Mouse (Mus musculus): ENCODE measurements around the gene Ica1. TPM values are rescaled to one million over a fixed set of nuclear protein-coding genes. Genes with fewer than 3 reads are reported as not detected.

The Ica1 gene
- polyA plus RNA-seq, 1 experiment, result 37.8 TPM

GRCm38 (mm10) chr6:8730433-8730832 is 47.9 kb downstream of the Ica1 start:
- 95% methylated on average over 2 of the region's 2 CpGs for WGBS
- TF ChIP-seq CTCF (IDR thresholded peaks at IDR 0.05; ENCODE audit: borderline replicate concordance, insufficient read depth, low read depth, low read length) (no peak), POLR2A (IDR thresholded peaks at IDR 0.05; ENCODE audit: borderline replicate concordance, insufficient read depth, low read length) (no peak)
- Histone ChIP-seq H3K4me1 (ENCODE audit: control insufficient read depth, insufficient read depth, low read length) (no peaks in the 10 kb centered on the region), H3K4me3 (replicated peaks; ENCODE audit: insufficient read depth, low read depth, low read length) (no peak overlapping the region), H3K27ac (ENCODE audit: insufficient read depth, low read length) (no peak overlapping the region), H3K27me3 (ENCODE audit: control insufficient read depth, insufficient read depth, low read length) (no peaks in the 10 kb centered on the region)
- DNase-seq, result no peak

- H3K4me1 ChIP-seq (ENCODE audit: control insufficient read depth, insufficient read depth, low read length), result no peaks in the 10 kb centered on the region
- no peak for DNase-seq
- no peak overlapping the region for H3K27ac ChIP-seq (ENCODE audit: insufficient read depth, low read length)
- 76% methylated on average over 8 of the region's 8 CpGs for WGBS
- no peak overlapping the region for H3K4me3 ChIP-seq (replicated peaks; ENCODE audit: insufficient read depth, low read depth, low read length)
- no peak for TF ChIP-seq POLR2A (IDR thresholded peaks at IDR 0.05; ENCODE audit: borderline replicate concordance, insufficient read depth, low read length)
- no peak for TF ChIP-seq CTCF (IDR thresholded peaks at IDR 0.05; ENCODE audit: borderline replicate concordance, insufficient read depth, low read depth, low read length)
- no peaks in the 10 kb centered on the region for H3K27me3 ChIP-seq (ENCODE audit: control insufficient read depth, insufficient read depth, low read length)
These were observed 50.5 kb downstream of the Ica1 start for GRCm38 (mm10) chr6:8727806-8728205.

GRCm38 (mm10) chr6:8725610-8726009 is 52.7 kb downstream of the Ica1 start:
- H3K27me3 ChIP-seq (ENCODE audit: control insufficient read depth, insufficient read depth, low read length), result no peaks in the 10 kb centered on the region
- DNase-seq, result no peak
- no peak overlapping the region for H3K4me3 ChIP-seq (replicated peaks; ENCODE audit: insufficient read depth, low read depth, low read length)
- TF ChIP-seq POLR2A (IDR thresholded peaks at IDR 0.05; ENCODE audit: borderline replicate concordance, insufficient read depth, low read length) (no peak), CTCF (IDR thresholded peaks at IDR 0.05; ENCODE audit: borderline replicate concordance, insufficient read depth, low read depth, low read length) (no peak)
- 29% methylated on average over 1 of the region's 1 CpGs for WGBS
- no peaks in the 10 kb centered on the region for H3K4me1 ChIP-seq (ENCODE audit: control insufficient read depth, insufficient read depth, low read length)
- H3K27ac ChIP-seq (ENCODE audit: insufficient read depth, low read length), result no peak overlapping the region

- WGBS, result 98% methylated on average over 2 of the region's 2 CpGs
- Histone ChIP-seq H3K4me1 (ENCODE audit: control insufficient read depth, insufficient read depth, low read length) (0 out of 2 replicates have a peak, but pooled peaks cover 3% of the 10 kb centered on the region), H3K4me3 (replicated peaks; ENCODE audit: insufficient read depth, low read depth, low read length) (no peak overlapping the region), H3K27ac (ENCODE audit: insufficient read depth, low read length) (no peak overlapping the region), H3K27me3 (ENCODE audit: control insufficient read depth, insufficient read depth, low read length) (no peaks in the 10 kb centered on the region)
- TF ChIP-seq CTCF (IDR thresholded peaks at IDR 0.05; ENCODE audit: borderline replicate concordance, insufficient read depth, low read depth, low read length) (no peak), POLR2A (IDR thresholded peaks at IDR 0.05; ENCODE audit: borderline replicate concordance, insufficient read depth, low read length) (no peak)
- DNase-seq, result no peak
These were observed 58.6 kb downstream of the Ica1 start for GRCm38 (mm10) chr6:8719692-8720091.

GRCm38 (mm10) chr6:8717967-8718366 is 60.3 kb downstream of the Ica1 start:
- 56% methylated on average over 7 of the region's 7 CpGs for WGBS
- DNase-seq, result peak in 1 of 2 experiments; percentile 24
- TF ChIP-seq CTCF (IDR thresholded peaks at IDR 0.05; ENCODE audit: borderline replicate concordance, insufficient read depth, low read depth, low read length) (no peak), POLR2A (IDR thresholded peaks at IDR 0.05; ENCODE audit: borderline replicate concordance, insufficient read depth, low read length) (no peak)
- H3K4me3 ChIP-seq (replicated peaks; ENCODE audit: insufficient read depth, low read depth, low read length), result no peak overlapping the region
- H3K27ac ChIP-seq (ENCODE audit: insufficient read depth, low read length), result no peak overlapping the region
- 0 out of 2 replicates have a peak, but pooled peaks cover 3% of the 10 kb centered on the region for H3K4me1 ChIP-seq (ENCODE audit: control insufficient read depth, insufficient read depth, low read length)
- no peaks in the 10 kb centered on the region for H3K27me3 ChIP-seq (ENCODE audit: control insufficient read depth, insufficient read depth, low read length)

GRCm38 (mm10) chr6:8716539-8716938 is 61.7 kb downstream of the Ica1 start:
- Histone ChIP-seq H3K27me3 (ENCODE audit: control insufficient read depth, insufficient read depth, low read length) (no peaks in the 10 kb centered on the region), H3K27ac (ENCODE audit: insufficient read depth, low read length) (no peak overlapping the region), H3K4me1 (ENCODE audit: control insufficient read depth, insufficient read depth, low read length) (0 out of 2 replicates have a peak, but pooled peaks cover 3% of the 10 kb centered on the region), H3K4me3 (replicated peaks; ENCODE audit: insufficient read depth, low read depth, low read length) (no peak overlapping the region)
- WGBS, result 97% methylated on average over 2 of the region's 2 CpGs
- TF ChIP-seq CTCF (IDR thresholded peaks at IDR 0.05; ENCODE audit: borderline replicate concordance, insufficient read depth, low read depth, low read length) (no peak), POLR2A (IDR thresholded peaks at IDR 0.05; ENCODE audit: borderline replicate concordance, insufficient read depth, low read length) (no peak)
- no peak for DNase-seq

GRCm38 (mm10) chr6:8711246-8711645 is 67.0 kb downstream of the Ica1 start:
- no peaks in the 10 kb centered on the region for H3K27me3 ChIP-seq (ENCODE audit: control insufficient read depth, insufficient read depth, low read length)
- H3K4me3 ChIP-seq (replicated peaks; ENCODE audit: insufficient read depth, low read depth, low read length), result no peak overlapping the region
- TF ChIP-seq POLR2A (IDR thresholded peaks at IDR 0.05; ENCODE audit: borderline replicate concordance, insufficient read depth, low read length), result no peak
- no peak for TF ChIP-seq CTCF (IDR thresholded peaks at IDR 0.05; ENCODE audit: borderline replicate concordance, insufficient read depth, low read depth, low read length)
- DNase-seq, result no peak
- H3K4me1 ChIP-seq (ENCODE audit: control insufficient read depth, insufficient read depth, low read length), result no peaks in the 10 kb centered on the region
- 91% methylated on average over 5 of the region's 5 CpGs for WGBS
- H3K27ac ChIP-seq (ENCODE audit: insufficient read depth, low read length), result no peak overlapping the region

GRCm38 (mm10) chr6:8694636-8695514 is 83.4 kb downstream of the Ica1 start:
- H3K4me1 ChIP-seq (ENCODE audit: control insufficient read depth, insufficient read depth, low read length), result no peaks in the 10 kb centered on the region
- 72% methylated on average over 12 of the region's 12 CpGs for WGBS
- no peak overlapping the region for H3K27ac ChIP-seq (ENCODE audit: insufficient read depth, low read length)

More at GRCm38 (mm10) chr6:8694636-8695514, 83.4 kb downstream of the Ica1 start:
- H3K27me3 ChIP-seq (ENCODE audit: control insufficient read depth, insufficient read depth, low read length), result no peaks in the 10 kb centered on the region
- peak in 1 of 2 experiments; percentile 55 for DNase-seq
- TF ChIP-seq CTCF (IDR thresholded peaks at IDR 0.05; ENCODE audit: borderline replicate concordance, insufficient read depth, low read depth, low read length) (peak; percentile 35; the same call in 1 of the 2 replicates), POLR2A (IDR thresholded peaks at IDR 0.05; ENCODE audit: borderline replicate concordance, insufficient read depth, low read length) (no peak)
- H3K4me3 ChIP-seq (replicated peaks; ENCODE audit: insufficient read depth, low read depth, low read length), result no peak overlapping the region

Data from cerebellum, adult 2 months (tissue).